Mouse (Mus musculus) heart, embryonic 14.5 days (tissue): Measurements from ENCODE around the gene Midn. TPM values are rescaled to one million over a fixed set of nuclear protein-coding genes. Genes with fewer than 3 reads are reported as not detected.

Experiments
- ATAC-seq: fragments of 200-750 bp; cut with Nextera tagmentation; 2 replicates; pipeline ENCODE4 v1.8.0; 2017; ENCODE audit warnings: low read depth, moderate TSS enrichment; ENCODE audit not compliant: insufficient number of reproducible peaks, insufficient read depth, low FRiP score
- H3K27ac ChIP-seq, 2 experiments: fragments of 200-500 bp in 1 of 2; fragments of 300-500 bp in 1 of 2; sonication (generic) in 1 of 2; replicated peaks in 1 of 2; 2 replicates each; pipeline ENCODE4 v1.5.1; 2012 to 2014; ENCODE audit warnings: low read depth in 2 of 2, low read length in 2 of 2, control low read depth in 1 of 2, mild to moderate bottlenecking in 1 of 2, mixed read lengths in 1 of 2; ENCODE audit not compliant: control insufficient read depth in 1 of 2, insufficient read depth in 1 of 2
- H3K27me3 ChIP-seq: fragments of 300-500 bp; sonication (generic); 2 replicates; pipeline ENCODE4 v1.6.1; 2014; ENCODE audit warnings: mild to moderate bottlenecking, low read length, control low read depth; ENCODE audit not compliant: control insufficient read depth, insufficient read depth
- H3K36me3 ChIP-seq: fragments of 300-500 bp; sonication (generic); 2 replicates; pipeline ENCODE4 v1.6.1; 2014; ENCODE audit warnings: mild to moderate bottlenecking, control low read depth, low read length, mixed read lengths; ENCODE audit not compliant: control insufficient read depth, insufficient read depth
- H3K4me1 ChIP-seq, 2 experiments: fragments of 200-500 bp in 1 of 2; fragments of 300-500 bp in 1 of 2; sonication (generic) in 1 of 2; 2 replicates each; pipeline ENCODE4 v1.6.1; 2012 to 2014; ENCODE audit warnings: low read length in 2 of 2, control low read depth in 1 of 2, mixed read lengths in 1 of 2; ENCODE audit not compliant: control insufficient read depth in 2 of 2, insufficient read depth in 2 of 2
- H3K4me2 ChIP-seq: fragments of 300-500 bp; sonication (generic); 2 replicates; pipeline ENCODE4 v1.6.1; 2014; ENCODE audit warnings: mild to moderate bottlenecking, low read length
- H3K4me3 ChIP-seq, 2 experiments: fragments of 200-500 bp in 1 of 2; fragments of 300-500 bp in 1 of 2; sonication (generic) in 1 of 2; 2 replicates each; pipeline ENCODE4 v1.5.1; 2012 to 2014; ENCODE audit warnings: low read length in 2 of 2, mild to moderate bottlenecking in 2 of 2, control low read depth in 1 of 2, low read depth in 1 of 2, moderate library complexity in 1 of 2; ENCODE audit not compliant: control insufficient read depth in 1 of 2, insufficient read depth in 1 of 2
- H3K9ac ChIP-seq: fragments of 300-500 bp; sonication (generic); 2 replicates; pipeline ENCODE4 v1.6.1; 2014; ENCODE audit warnings: mild to moderate bottlenecking, low read length
- H3K9me3 ChIP-seq: fragments of 300-500 bp; sonication (generic); 2 replicates; pipeline ENCODE4 v1.6.1; 2016; ENCODE audit warnings: low read length, control low read depth; ENCODE audit not compliant: control insufficient read depth
- WGBS: fragments of 180-500 bp; shearing (Covaris S2); extraction: QIAGEN DNeasy Blood & Tissue Kit; methylation state at CpG from one replicate; pipeline ENCODE4 v1.1.7; 2014; 5-methylcytosine and 5-hydroxymethylcytosine counted together
- polyA plus RNA-seq: library from polyadenylated mRNA; unstranded; fragments of >200 nt; fragmentation: Nextera tagmentation; extraction: Ambion mirVana; gene quantifications from 2 replicates; pipeline ENCODE4 v1.2.1, GENCODE M21; 2014

Gene Midn
- polyA plus RNA-seq, 1 experiment from 2014 or later: 25.8 TPM

DNA sequence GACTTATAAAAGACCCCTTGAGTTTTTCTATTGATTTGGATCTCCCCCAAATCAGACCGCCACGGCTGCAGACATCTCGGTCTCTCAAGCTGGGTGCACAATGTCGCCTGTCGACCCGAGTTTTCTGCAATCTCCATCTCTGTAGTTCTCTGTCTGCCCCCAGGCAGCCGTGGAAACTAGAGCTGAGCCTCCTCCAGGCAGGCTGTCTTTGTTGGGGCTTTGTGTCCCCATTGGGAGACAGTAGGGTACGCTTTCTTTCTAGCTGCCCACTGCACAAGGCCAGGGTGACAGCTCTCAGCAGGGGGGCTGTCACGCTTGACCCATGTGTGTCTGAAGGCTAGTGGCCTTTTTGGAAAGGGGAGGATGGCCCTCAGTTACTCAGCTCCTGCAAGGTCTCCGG is 59.6 kb downstream of the Midn start:
- WGBS: 68% methylated on average over 10 of the region's 10 CpGs
- ATAC-seq: no peak

More for the DNA sequence above, 59.6 kb downstream of the Midn start:
- Histone ChIP-seq H3K4me1 (peaks cover 4% of the 10 kb centered on the region in 2 experiments; a peak in 2 of 4 replicates), H3K36me3 (no peaks in the 10 kb centered on the region), H3K9ac (no peak overlapping the region), H3K27me3 (no peaks in the 10 kb centered on the region; the same call in 1 of the 2 replicates), H3K27ac (no peak overlapping the region), H3K4me2 (no peak overlapping the region), H3K9me3 (no peaks in the 10 kb centered on the region), H3K4me3 (no peak overlapping the region)

Other genes starting within 250 kb of the Midn start
- gene Med16, start 239.3 kb upstream of the Midn start, polyA plus RNA-seq: 34.7 TPM in 2 replicates
- 4.6 TPM in 1 of 2 replicates, not detected in the other for gene Gm26602, start 237.4 kb upstream of the Midn start, polyA plus RNA-seq
- 0.19 and 0.70 TPM in 2 replicates for gene Kiss1r, start 231.3 kb upstream of the Midn start, polyA plus RNA-seq
- gene R3hdm4, start 227.1 kb upstream of the Midn start, polyA plus RNA-seq: 96.7 and 98.5 TPM in 2 replicates
- gene Arid3a, start 221.2 kb upstream of the Midn start, polyA plus RNA-seq: 1.9 and 2.8 TPM in 2 replicates
- gene Wdr18, start 188.1 kb upstream of the Midn start, polyA plus RNA-seq: 73.2 and 84.4 TPM in 2 replicates
- gene Grin3b, start 177.6 kb upstream of the Midn start, polyA plus RNA-seq: 0.09 and 0.18 TPM in 2 replicates
- 16.2 and 20.3 TPM in 2 replicates for gene Tmem259, start 163.9 kb upstream of the Midn start, polyA plus RNA-seq
- gene Cnn2, start 159.7 kb upstream of the Midn start, polyA plus RNA-seq: 265 and 275 TPM in 2 replicates
- 1.6 and 1.7 TPM in 2 replicates for gene Abca7, start 151.8 kb upstream of the Midn start, polyA plus RNA-seq
- 3.0 and 3.4 TPM in 2 replicates for gene Arhgap45, start 131.6 kb upstream of the Midn start, polyA plus RNA-seq
- 146 and 162 TPM in 2 replicates for gene Polr2e, start 108.5 kb upstream of the Midn start, polyA plus RNA-seq
- 715 and 757 TPM in 2 replicates for gene Gpx4, start 101.1 kb upstream of the Midn start, polyA plus RNA-seq
- 9.5 and 9.6 TPM in 2 replicates for gene Sbno2, start 42.7 kb upstream of the Midn start, polyA plus RNA-seq
- 14.6 and 17.7 TPM in 2 replicates for gene Stk11, start 32.5 kb upstream of the Midn start, polyA plus RNA-seq
- gene Atp5d, start 9.6 kb upstream of the Midn start, polyA plus RNA-seq: 988 and 1,015 TPM in 2 replicates
- 1.6 and 2.6 TPM in 2 replicates for gene Cbarp, start 7.4 kb upstream of the Midn start, polyA plus RNA-seq
- gene Cirbp, start 17.7 kb downstream of the Midn start, polyA plus RNA-seq: 79.4 and 80.7 TPM in 2 replicates
- 7.7 and 11.1 TPM in 2 replicates for gene 1600002K03Rik, start 24.7 kb downstream of the Midn start, polyA plus RNA-seq
- gene Efna2, start 31.2 kb downstream of the Midn start, polyA plus RNA-seq: 8.4 and 10.1 TPM in 2 replicates
- gene Mum1, start 78.2 kb downstream of the Midn start, polyA plus RNA-seq: 28.5 and 29.3 TPM in 2 replicates
- 721 and 734 TPM in 2 replicates for gene Ndufs7, start 100.8 kb downstream of the Midn start, polyA plus RNA-seq
- 60.3 and 61.5 TPM in 2 replicates for gene Gamt, start 112.7 kb downstream of the Midn start, polyA plus RNA-seq
- 25.0 and 27.5 TPM in 2 replicates for gene Dazap1, start 113.2 kb downstream of the Midn start, polyA plus RNA-seq
- gene Rps15, start 144.2 kb downstream of the Midn start, polyA plus RNA-seq: 648 and 723 TPM in 2 replicates
- 0.78 and 1.4 TPM in 2 replicates for gene Apc2, start 147.7 kb downstream of the Midn start, polyA plus RNA-seq
- gene 2310011J03Rik, start 172.3 kb downstream of the Midn start, polyA plus RNA-seq: 28.9 and 30.8 TPM in 2 replicates
- gene Pcsk4, start 181.2 kb downstream of the Midn start, polyA plus RNA-seq: 1.4 TPM in 2 replicates
- gene Reep6, start 181.7 kb downstream of the Midn start, polyA plus RNA-seq: 1.4 and 1.6 TPM in 2 replicates
- 6.8 and 7.8 TPM in 2 replicates for gene Adamtsl5, start 200.1 kb downstream of the Midn start, polyA plus RNA-seq
- not detected in 2 replicates for gene Plk5, start 208.2 kb downstream of the Midn start, polyA plus RNA-seq
- 3.9 and 6.3 TPM in 2 replicates for gene Mex3d, start 239.4 kb downstream of the Midn start, polyA plus RNA-seq